Mouse (Mus musculus) MEL (cell line): ENCODE measurements around the gene Vsig8. TPM values are rescaled to one million over a fixed set of nuclear protein-coding genes. Genes with fewer than 3 reads are reported as not detected.
A peak's percentile ranks its signal among the peaks of the same experiment; 100 is the strongest.

Experiments
- DNase-seq: peaks from one replicate; pipeline ENCODE4 v3.0.0; 2011; ENCODE audit warnings: low read depth, low spot score
- H3K27ac ChIP-seq: 2 replicates; pipeline ENCODE4 v1.5.1; 2012; ENCODE audit warnings: low read depth, mild to moderate bottlenecking, control low read depth, low read length, moderate library complexity; ENCODE audit not compliant: control insufficient read depth
- H3K27me3 ChIP-seq, 2 experiments: fragments of 150-350 bp in 1 of 2; sonication (generic) in 1 of 2; 2 replicates each; pipeline ENCODE4 v1.6.1; 2012; ENCODE audit warnings: low read length in 2 of 2, mild to moderate bottlenecking in 2 of 2, improper control_type of control experiment in 1 of 2, moderate library complexity in 1 of 2; ENCODE audit not compliant: insufficient read depth in 2 of 2, control insufficient read depth in 1 of 2
- H3K36me3 ChIP-seq, 2 experiments: 2 replicates each; pipeline ENCODE4 v1.6.1; 2012 to 2014; ENCODE audit warnings: low read length in 2 of 2, improper control_type of control experiment in 1 of 2, inconsistent platforms in 1 of 2, mild to moderate bottlenecking in 1 of 2; ENCODE audit not compliant: insufficient read depth in 2 of 2, control insufficient read depth in 1 of 2
- H3K4me1 ChIP-seq, 2 experiments: fragments of 150-350 bp in 1 of 2; sonication (generic) in 1 of 2; 2 replicates each; pipeline ENCODE4 v1.6.1; 2012; ENCODE audit warnings: low read length in 2 of 2, improper control_type of control experiment in 1 of 2, mild to moderate bottlenecking in 1 of 2; ENCODE audit not compliant: insufficient read depth in 2 of 2, control insufficient read depth in 1 of 2
- H3K4me3 ChIP-seq, 2 experiments: fragments of 150-350 bp in 1 of 2; sonication (generic) in 1 of 2; 2 replicates each; pipeline ENCODE4 v1.5.1; 2012; ENCODE audit warnings: low read depth in 2 of 2, low read length in 2 of 2, mild to moderate bottlenecking in 2 of 2, moderate library complexity in 2 of 2, control low read depth in 1 of 2, improper control_type of control experiment in 1 of 2; ENCODE audit not compliant: control insufficient read depth in 1 of 2, insufficient read depth in 1 of 2
- H3K79me2 ChIP-seq: 2 replicates; pipeline ENCODE4 v1.6.1; 2012; ENCODE audit warnings: mild to moderate bottlenecking, low read length, moderate library complexity; ENCODE audit not compliant: control insufficient read depth, poor library complexity, insufficient read depth
- H3K9ac ChIP-seq: 2 replicates; pipeline ENCODE4 v1.6.1; 2012; ENCODE audit warnings: low read depth, mild to moderate bottlenecking, control low read depth, low read length, moderate library complexity; ENCODE audit not compliant: control insufficient read depth, poor library complexity, severe bottlenecking
- H3K9me3 ChIP-seq: fragments of 150-350 bp; sonication (generic); replicated peaks from 2 replicates; pipeline ENCODE4 v1.6.1; 2012; ENCODE audit warnings: mild to moderate bottlenecking, low read length, improper control_type of control experiment, moderate library complexity; ENCODE audit not compliant: insufficient read depth
- BHLHE40 ChIP-seq: IDR thresholded peaks from 2 replicates; pipeline ENCODE4 v1.6.1; 2012; ENCODE audit warnings: low read depth, mild to moderate bottlenecking, inconsistent platforms, low read length, improper control_type of control experiment, borderline replicate concordance
- CHD1 ChIP-seq: IDR thresholded peaks from 2 replicates; pipeline ENCODE4 v1.6.1; 2012; ENCODE audit warnings: low read depth, mild to moderate bottlenecking, inconsistent platforms, low read length, improper control_type of control experiment
- CHD2 ChIP-seq: IDR thresholded peaks from 2 replicates; pipeline ENCODE4 v1.6.1; 2011; ENCODE audit warnings: low read length, improper control_type of control experiment
- CTCF ChIP-seq, 3 experiments: IDR thresholded peaks in 2 of 3; conservative IDR thresholded peaks in 1 of 3; 2 replicates each; pipeline ENCODE4 v1.5.1; 2011 to 2012; ENCODE audit warnings: low read length in 3 of 3, low read depth in 2 of 3, mild to moderate bottlenecking in 2 of 3, improper control_type of control experiment in 1 of 3, inconsistent platforms in 1 of 3, mixed read lengths in 1 of 3, moderate library complexity in 1 of 3; ENCODE audit not compliant: control insufficient read depth in 1 of 3, insufficient read depth in 1 of 3, poor library complexity in 1 of 3, severe bottlenecking in 1 of 3
- E2F4 ChIP-seq: IDR thresholded peaks from 2 replicates; pipeline ENCODE4 v1.6.1; 2011; ENCODE audit warnings: low read depth, low read length, improper control_type of control experiment, borderline replicate concordance
- ELF1 ChIP-seq: IDR thresholded peaks from 2 replicates; pipeline ENCODE4 v1.6.1; 2014; ENCODE audit warnings: low read depth, mild to moderate bottlenecking, inconsistent platforms, low read length, improper control_type of control experiment, moderate library complexity
- EP300 ChIP-seq, 2 experiments: IDR thresholded peaks; 2 replicates each; pipeline ENCODE4 v1.6.1; 2011; ENCODE audit warnings: improper control_type of control experiment in 2 of 2, low read length in 2 of 2, low read depth in 1 of 2, mild to moderate bottlenecking in 1 of 2
- ETS1 ChIP-seq: IDR thresholded peaks from 2 replicates; pipeline ENCODE4 v1.6.1; 2012; ENCODE audit warnings: low read depth, mild to moderate bottlenecking, inconsistent platforms, low read length, improper control_type of control experiment, moderate library complexity
- GABPA ChIP-seq: IDR thresholded peaks from 2 replicates; pipeline ENCODE4 v1.6.1; 2012; ENCODE audit warnings: low read depth, mild to moderate bottlenecking, inconsistent platforms, low read length, improper control_type of control experiment, moderate library complexity
- HCFC1 ChIP-seq: IDR thresholded peaks from 2 replicates; pipeline ENCODE4 v1.6.1; 2012; ENCODE audit warnings: low read depth, mild to moderate bottlenecking, inconsistent platforms, low read length, improper control_type of control experiment, moderate library complexity
- KAT2A ChIP-seq: conservative IDR thresholded peaks from 2 replicates; pipeline ENCODE4 v1.6.1; 2012; ENCODE audit warnings: low read depth, low read length, improper control_type of control experiment, inconsistent platforms
- MAFK ChIP-seq: IDR thresholded peaks from 2 replicates; pipeline ENCODE4 v1.6.1; 2011; ENCODE audit warnings: low read depth, mild to moderate bottlenecking, low read length, improper control_type of control experiment, borderline replicate concordance
- MAZ ChIP-seq: IDR thresholded peaks from 2 replicates; pipeline ENCODE4 v1.6.1; 2012; ENCODE audit warnings: low read depth, mild to moderate bottlenecking, inconsistent platforms, low read length, improper control_type of control experiment
- MEF2A ChIP-seq: IDR thresholded peaks from 2 replicates; pipeline ENCODE4 v1.6.1; 2014; ENCODE audit warnings: low read depth, mild to moderate bottlenecking, inconsistent platforms, low read length, improper control_type of control experiment; ENCODE audit not compliant: poor library complexity, insufficient replicate concordance, severe bottlenecking; ENCODE audit errors: extremely low read depth
- NELFE ChIP-seq: IDR thresholded peaks from 2 replicates; pipeline ENCODE4 v1.6.1; 2011; ENCODE audit warnings: low read depth, low read length, improper control_type of control experiment
- NRF1 ChIP-seq: IDR thresholded peaks from 2 replicates; pipeline ENCODE4 v1.6.1; 2014; ENCODE audit warnings: low read depth, mild to moderate bottlenecking, inconsistent platforms, low read length, improper control_type of control experiment, moderate library complexity; ENCODE audit not compliant: poor library complexity, insufficient read depth, severe bottlenecking
- POLR2AphosphoS2 ChIP-seq: IDR thresholded peaks from 2 replicates; pipeline ENCODE4 v1.6.1; 2011; ENCODE audit warnings: low read length, improper control_type of control experiment
- POLR2AphosphoS5 ChIP-seq: IDR thresholded peaks from 2 replicates; pipeline ENCODE4 v1.6.1; 2012; ENCODE audit warnings: low read depth, borderline replicate concordance, mild to moderate bottlenecking, inconsistent platforms, low read length, moderate library complexity, mixed read lengths
- RAD21 ChIP-seq: IDR thresholded peaks from 2 replicates; pipeline ENCODE4 v1.6.1; 2011; ENCODE audit warnings: mild to moderate bottlenecking, low read depth, low read length, improper control_type of control experiment
- RCOR1 ChIP-seq: IDR thresholded peaks from 2 replicates; pipeline ENCODE4 v1.6.1; 2012; ENCODE audit warnings: low read depth, mild to moderate bottlenecking, inconsistent platforms, low read length, improper control_type of control experiment
- SIN3A ChIP-seq: IDR thresholded peaks from 2 replicates; pipeline ENCODE4 v1.6.1; 2012; ENCODE audit warnings: low read length, improper control_type of control experiment, inconsistent platforms
- SMC3 ChIP-seq: IDR thresholded peaks from 2 replicates; pipeline ENCODE4 v1.6.1; 2011; ENCODE audit warnings: low read depth, low read length, improper control_type of control experiment
- TAL1 ChIP-seq: IDR thresholded peaks from 2 replicates; pipeline ENCODE4 v1.6.1; 2012; ENCODE audit warnings: mild to moderate bottlenecking, inconsistent platforms, low read length, moderate library complexity, mixed read lengths
- TBP ChIP-seq: IDR thresholded peaks from 2 replicates; pipeline ENCODE4 v1.8.0; 2011; ENCODE audit warnings: low read depth, low read length, improper control_type of control experiment
- TCF12 ChIP-seq: IDR thresholded peaks from 2 replicates; pipeline ENCODE4 v1.6.1; 2014; ENCODE audit warnings: low read depth, mild to moderate bottlenecking, inconsistent platforms, low read length, improper control_type of control experiment, moderate library complexity
- ZC3H11A ChIP-seq: IDR thresholded peaks from 2 replicates; pipeline ENCODE4 v1.6.1; 2012; ENCODE audit warnings: low read depth, mild to moderate bottlenecking, inconsistent platforms, low read length, improper control_type of control experiment
- ZKSCAN1 ChIP-seq: IDR thresholded peaks from 2 replicates; pipeline ENCODE4 v1.6.1; 2012; ENCODE audit warnings: low read depth, mild to moderate bottlenecking, inconsistent platforms, low read length, improper control_type of control experiment, moderate library complexity
- ZNF384 ChIP-seq: IDR thresholded peaks from 2 replicates; pipeline ENCODE4 v1.6.1; 2012; ENCODE audit warnings: low read depth, mild to moderate bottlenecking, inconsistent platforms, low read length, improper control_type of control experiment
- polyA plus RNA-seq, 2 experiments: library from polyadenylated mRNA; stranded (reverse) in 1 of 2; unstranded in 1 of 2; fragments of >175 nt in 1 of 2; fragments of >200 nt in 1 of 2; gene quantifications; 2 replicates each; pipeline versions ENCODE4 v1.2.1 to v1.2.4; 2012; ENCODE audit warnings: low replicate concordance in 2 of 2, low read depth in 1 of 2; ENCODE audit not compliant: insufficient read length in 2 of 2, insufficient read depth in 1 of 2, missing spikeins in 1 of 2
- total RNA-seq: library from RNA; depleted of rRNA; stranded (reverse); fragments of 300-350 nt; gene quantifications from 2 replicates; pipeline ENCODE4 v1.2.3, GENCODE M21; 2012

Gene Vsig8
- total and polyA plus RNA-seq, 3 experiments: not detected

GRCm38 (mm10) chr1:172515396-172515795, 40.3 kb upstream of the Vsig8 start:
- peak; percentile 81 for DNase-seq
- no peak overlapping the region for H3K9ac ChIP-seq
- H3K36me3 ChIP-seq: peaks cover 0 to 12% of the 10 kb centered on the region in 2 experiments; a peak in 2 of 4 replicates
- peak overlapping the region; percentile 60 for H3K27ac ChIP-seq
- no peaks in the 10 kb centered on the region; the same call in 1 of the 2 replicates for H3K79me2 ChIP-seq
- TF ChIP-seq NELFE (peak; percentile 26; the same call in 1 of the 2 replicates), E2F4 (no peak), TAL1 (no peak), KAT2A (no peak), RCOR1 (peak; percentile 14; the same call in 1 of the 2 replicates), SMC3 (no peak), ZNF384 (no peak), MAZ (peak; percentile 58; the same call in 1 of the 2 replicates), ZKSCAN1 (no peak), EP300 (IDR thresholded peaks at IDR 0.05; ENCODE audit: low read depth in 1 of 2, low read length in 2 of 2) (peak; percentile 10 to 45; a peak in 3 of 4 replicates), POLR2AphosphoS2 (no peak), ELF1 (no peak), RAD21 (no peak), MAFK (peak; percentile 92), CHD2 (no peak), ZC3H11A (no peak), BHLHE40 (no peak), TBP (no peak), TCF12 (no peak; the same call in 1 of the 2 replicates), SIN3A (no peak), CHD1 (no peak), ETS1 (peak; percentile 55; the same call in 1 of the 2 replicates), MEF2A (no peak), CTCF (IDR thresholded peaks at IDR 0.05 in 2 of 3, conservative IDR thresholded peaks at IDR 0.05 in 1 of 3; ENCODE audit: control insufficient read depth in 1 of 3, insufficient read depth in 1 of 3, low read depth in 2 of 3, low read length in 3 of 3, poor library complexity in 1 of 3, severe bottlenecking in 1 of 3) (no peak), HCFC1 (peak; percentile 15; the same call in 1 of the 2 replicates), GABPA (no peak), POLR2AphosphoS5 (no peak), NRF1 (no peak)
- no peak overlapping the region for H3K4me3 ChIP-seq
- no peaks in the 10 kb centered on the region for H3K27me3 ChIP-seq
- H3K4me1 ChIP-seq: peaks cover 8 to 23% of the 10 kb centered on the region in 2 experiments
- H3K9me3 ChIP-seq: no peaks in the 10 kb centered on the region
